Mouse (Mus musculus): Measurements from ENCODE around the gene Sall4.

- no peak for TF ChIP-seq POLR2A (IDR thresholded peaks at IDR 0.05; ENCODE audit: borderline replicate concordance, control insufficient read depth, low read depth, low read length)
- no peak for TF ChIP-seq CTCF (IDR thresholded peaks at IDR 0.05; ENCODE audit: control insufficient read depth, insufficient read depth, low read length)
Measured at GRCm38 (mm10) chr2:168721313-168721712, 46.4 kb downstream of the Sall4 start.
